Mouse (Mus musculus) cerebellum, adult 2 months (tissue): ENCODE measurements around the gene Ggt1.

Experiments
- CTCF ChIP-seq: fragments of 200-500 bp; IDR thresholded peaks from 2 replicates; pipeline ENCODE4 v1.5.1; 2011; ENCODE audit warnings: low read depth, mild to moderate bottlenecking, control low read depth, low read length, moderate library complexity, borderline replicate concordance; ENCODE audit not compliant: insufficient read depth
- POLR2A ChIP-seq: fragments of 200-500 bp; IDR thresholded peaks from 2 replicates; pipeline ENCODE4 v1.6.1; 2011; ENCODE audit warnings: low read length, control low read depth, borderline replicate concordance; ENCODE audit not compliant: insufficient read depth

GRCm38 (mm10) chr10:75559041-75559675, 2.2 kb upstream of the Ggt1 start:
- TF ChIP-seq CTCF = no peak
- TF ChIP-seq POLR2A = no peak
